Mouse (Mus musculus): ENCODE data around the gene Grb7. TPM values are rescaled to one million over a fixed set of nuclear protein-coding genes. Genes with fewer than 3 reads are reported as not detected.
A peak's percentile ranks its signal among the peaks of the same experiment; 100 is the strongest.

Grb7 gene
- polyA plus RNA-seq, 1 experiment from 2014 or later, result 2.9 TPM

DNA sequence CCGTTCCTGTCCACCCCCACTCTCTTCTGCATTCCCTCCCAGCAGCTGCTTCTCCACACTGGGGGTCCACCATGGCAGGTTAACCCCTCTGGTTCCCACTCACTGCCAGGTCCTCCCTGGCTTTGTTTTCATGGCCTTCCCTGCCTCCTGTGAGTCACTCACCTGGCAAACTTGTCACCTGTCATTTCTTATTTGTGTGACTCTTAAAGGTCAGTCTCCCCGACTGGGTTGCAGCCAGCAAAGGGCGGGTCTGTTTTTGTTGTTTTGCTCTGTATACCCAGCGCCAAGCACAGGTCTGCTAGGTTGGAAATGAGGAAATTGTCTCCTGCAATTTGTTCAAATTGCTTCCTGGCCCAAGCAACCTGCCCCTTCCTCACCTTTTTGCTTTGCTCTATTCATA lies 515 bp upstream of the Grb7 start:
- Histone ChIP-seq H3K4me1 (peaks cover 26% of the 10 kb centered on the region), H3K4me3 (no peak overlapping the region), H3K27ac (replicated peaks) (no peak overlapping the region), H3K36me3 (no peaks in the 10 kb centered on the region), H3K9me3 (0 out of 2 replicates have a peak, but pooled peaks cover 3% of the 10 kb centered on the region), H3K27me3 (replicated peaks) (peaks cover 41% of the 10 kb centered on the region), H3K9ac (no peak overlapping the region), H3K4me2 (no peak overlapping the region)
- no peak for ATAC-seq (ENCODE audit: extremely low read depth, insufficient number of reproducible peaks, low FRiP score, low TSS enrichment)
- 61% methylated on average over 4 of the region's 4 CpGs for WGBS

DNA sequence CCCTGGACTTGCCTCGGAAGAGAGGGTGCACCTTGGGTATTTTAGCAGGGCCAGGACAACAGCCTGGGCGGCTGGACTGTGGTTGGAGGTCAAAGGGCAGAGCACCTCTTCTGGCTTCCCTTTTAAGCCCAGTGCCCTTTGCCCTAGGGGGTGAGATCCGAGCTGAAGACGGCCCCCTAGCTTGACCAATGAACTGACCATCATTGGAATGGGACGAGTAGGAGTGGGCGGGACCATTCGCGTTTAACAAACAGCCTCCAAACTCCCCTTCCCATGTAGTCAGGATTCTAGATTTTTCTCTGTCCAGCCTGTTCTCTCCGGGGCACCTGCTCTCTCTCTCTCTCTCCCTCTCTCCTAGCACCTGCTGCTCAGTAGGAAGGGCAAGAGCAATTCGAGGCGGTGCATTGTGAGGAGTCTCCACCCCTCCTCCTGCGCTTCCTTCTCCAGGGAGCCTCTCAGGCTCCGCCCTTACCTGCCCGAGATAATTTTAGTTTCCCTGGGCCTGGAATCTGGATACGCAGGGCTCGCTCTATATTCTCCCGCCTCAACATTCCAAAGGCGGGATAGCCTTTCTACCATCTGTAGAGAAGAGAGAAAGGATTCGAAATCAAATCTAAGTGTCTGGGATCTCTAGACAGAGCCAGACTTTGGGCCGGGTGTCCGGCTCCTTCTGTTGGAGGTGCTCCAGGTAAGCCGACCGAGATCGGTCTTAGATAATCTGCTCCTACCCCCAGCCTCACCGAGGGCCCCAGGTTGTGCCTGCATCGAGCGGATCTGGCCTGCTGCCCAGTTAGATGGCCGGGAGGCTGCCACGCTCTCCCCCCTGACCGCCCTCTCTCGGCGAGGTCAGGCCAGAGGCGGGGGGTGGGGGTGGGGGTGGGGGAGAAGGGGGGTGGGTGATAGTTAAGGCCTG lies 624 bp downstream of the Grb7 start:
- Histone ChIP-seq H3K27me3 (replicated peaks) (peaks cover 41% of the 10 kb centered on the region), H3K27ac (replicated peaks) (0 out of 2 replicates have a peak overlapping the region, but pooled peaks have one; percentile 6), H3K4me3 (peak overlapping the region; percentile 38), H3K9ac (peak overlapping the region; percentile 54; the same call in 1 of the 2 replicates), H3K4me1 (peaks cover 26% of the 10 kb centered on the region), H3K9me3 (0 out of 2 replicates have a peak, but pooled peaks cover 3% of the 10 kb centered on the region), H3K4me2 (peak overlapping the region; percentile 65), H3K36me3 (no peaks in the 10 kb centered on the region)
- 4% methylated on average over 33 of the region's 33 CpGs for WGBS
- peak; percentile 28; the same call in 1 of the 2 replicates for ATAC-seq (ENCODE audit: extremely low read depth, insufficient number of reproducible peaks, low FRiP score, low TSS enrichment)

- no peak for ATAC-seq (ENCODE audit: extremely low read depth, insufficient number of reproducible peaks, low FRiP score, low TSS enrichment)
- peak overlapping the region; percentile 54; the same call in 1 of the 2 replicates for H3K9ac ChIP-seq
- 13% methylated on average over 7 of the region's 7 CpGs for WGBS
These were observed 1.3 kb downstream of the Grb7 start for GRCm38 (mm10) chr11:98447475-98447834.

GRCm38 (mm10) chr11:98448191-98448790 lies 2.1 kb downstream of the Grb7 start:
- Histone ChIP-seq H3K36me3 (no peaks in the 10 kb centered on the region), H3K27me3 (replicated peaks) (peaks cover 48% of the 10 kb centered on the region), H3K27ac (replicated peaks) (no peak overlapping the region), H3K9ac (no peak overlapping the region), H3K4me2 (peak overlapping the region; percentile 65; the same call in 1 of the 2 replicates), H3K9me3 (0 out of 2 replicates have a peak, but pooled peaks cover 3% of the 10 kb centered on the region), H3K4me3 (peak overlapping the region; percentile 38; the same call in 1 of the 2 replicates), H3K4me1 (peaks cover 26% of the 10 kb centered on the region)
- WGBS, result 44% methylated on average over 13 of the region's 13 CpGs
- ATAC-seq (ENCODE audit: extremely low read depth, insufficient number of reproducible peaks, low FRiP score, low TSS enrichment), result no peak

More at GRCm38 (mm10) chr11:98447475-98447834, 1.3 kb downstream of the Grb7 start:
- Histone ChIP-seq H3K4me2 (peak overlapping the region; percentile 65), H3K4me3 (peak overlapping the region; percentile 38), H3K27me3 (replicated peaks) (peaks cover 41% of the 10 kb centered on the region), H3K36me3 (no peaks in the 10 kb centered on the region), H3K27ac (replicated peaks) (no peak overlapping the region), H3K9me3 (0 out of 2 replicates have a peak, but pooled peaks cover 3% of the 10 kb centered on the region), H3K4me1 (peaks cover 26% of the 10 kb centered on the region)

GRCm38 (mm10) chr11:98449419-98449818 lies 3.2 kb downstream of the Grb7 start:
- H3K27me3 ChIP-seq (replicated peaks), result peaks cover 55% of the 10 kb centered on the region
- H3K27ac ChIP-seq (replicated peaks), result no peak overlapping the region
- no peaks in the 10 kb centered on the region for H3K36me3 ChIP-seq
- no peaks in the 10 kb centered on the region for H3K9me3 ChIP-seq
- WGBS, result 86% methylated on average over 3 of the region's 3 CpGs
- H3K4me1 ChIP-seq, result peaks cover 26% of the 10 kb centered on the region
- H3K4me3 ChIP-seq, result no peak overlapping the region
- ATAC-seq (ENCODE audit: extremely low read depth, insufficient number of reproducible peaks, low FRiP score, low TSS enrichment), result no peak
- no peak overlapping the region for H3K9ac ChIP-seq
- no peak overlapping the region for H3K4me2 ChIP-seq

DNA sequence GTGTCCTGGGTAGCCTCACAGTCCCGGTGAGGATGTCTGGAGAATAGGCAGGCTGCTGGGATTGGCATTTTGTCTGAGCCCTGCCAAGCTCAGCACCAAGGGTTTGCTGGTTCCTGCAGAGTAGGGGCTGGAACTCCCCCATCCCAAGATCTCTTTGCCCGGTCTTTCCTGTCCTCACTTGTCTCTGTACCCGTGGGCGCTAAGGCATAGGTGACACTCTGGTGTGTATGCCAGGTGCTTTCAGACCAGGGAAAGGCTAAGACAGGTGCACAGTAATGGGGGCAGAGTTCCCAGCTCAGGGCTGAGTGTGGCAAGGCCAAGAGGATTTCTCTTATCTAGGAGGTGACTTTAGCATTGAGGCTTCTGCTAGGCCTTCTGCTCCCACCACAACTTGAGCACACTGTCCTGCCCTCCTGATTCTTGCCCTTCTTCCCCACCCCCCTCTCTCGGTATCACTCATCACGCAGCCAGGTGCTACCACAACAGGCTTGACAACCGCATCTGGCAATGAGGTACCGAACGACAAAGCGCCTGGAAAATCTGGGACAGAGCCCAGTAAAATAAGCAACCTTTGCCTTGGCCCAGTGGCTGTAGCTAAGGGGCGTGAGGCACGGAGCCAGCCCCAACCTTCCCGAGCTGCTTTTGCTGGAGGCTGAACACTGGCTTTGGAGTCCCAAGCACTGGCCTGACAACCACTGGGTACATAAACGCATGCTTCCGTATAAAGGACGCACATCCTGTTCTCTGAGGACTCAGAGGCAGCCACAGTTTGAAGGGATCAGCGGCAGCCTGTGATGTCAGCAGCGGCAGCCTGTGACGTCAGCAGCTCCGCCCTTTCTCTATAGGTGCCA lies 4.0 kb downstream of the Grb7 start:
- Histone ChIP-seq H3K27ac (replicated peaks) (no peak overlapping the region), H3K4me3 (no peak overlapping the region), H3K36me3 (no peaks in the 10 kb centered on the region), H3K9me3 (no peaks in the 10 kb centered on the region), H3K27me3 (replicated peaks) (peaks cover 60% of the 10 kb centered on the region), H3K9ac (no peak overlapping the region), H3K4me2 (no peak overlapping the region), H3K4me1 (peaks cover 26% of the 10 kb centered on the region)
- WGBS, result 68% methylated on average over 20 of the region's 20 CpGs
- ATAC-seq (ENCODE audit: extremely low read depth, insufficient number of reproducible peaks, low FRiP score, low TSS enrichment), result no peak

- ATAC-seq (ENCODE audit: extremely low read depth, insufficient number of reproducible peaks, low FRiP score, low TSS enrichment), result no peak
- no peak overlapping the region for H3K27ac ChIP-seq (replicated peaks)
- H3K4me1 ChIP-seq, result peaks cover 12% of the 10 kb centered on the region
- no peak overlapping the region for H3K4me2 ChIP-seq
- no peak overlapping the region for H3K9ac ChIP-seq
- no peaks in the 10 kb centered on the region for H3K9me3 ChIP-seq
- no peaks in the 10 kb centered on the region for H3K36me3 ChIP-seq
- H3K4me3 ChIP-seq, result no peak overlapping the region
- WGBS, result 77% methylated on average over 4 of the region's 4 CpGs
- H3K27me3 ChIP-seq (replicated peaks), result peaks cover 52% of the 10 kb centered on the region
These were observed 9.3 kb downstream of the Grb7 start for GRCm38 (mm10) chr11:98455484-98455883.

- 72% methylated on average over 5 of the region's 5 CpGs for WGBS
These were observed 10.4 kb downstream of the Grb7 start for GRCm38 (mm10) chr11:98456545-98456944.

GRCm38 (mm10) chr11:98456945-98457344 lies 10.8 kb downstream of the Grb7 start:
- H3K4me1 ChIP-seq, result peaks cover 12% of the 10 kb centered on the region
- H3K27me3 ChIP-seq (replicated peaks), result peaks cover 63% of the 10 kb centered on the region
- peak overlapping the region; percentile 70 for H3K4me3 ChIP-seq
- 15% methylated on average over 9 of the region's 9 CpGs for WGBS
- no peak for ATAC-seq (ENCODE audit: extremely low read depth, insufficient number of reproducible peaks, low FRiP score, low TSS enrichment)
- peak overlapping the region; percentile 93 for H3K4me2 ChIP-seq
- no peaks in the 10 kb centered on the region for H3K9me3 ChIP-seq
- no peak overlapping the region; the same call in 1 of the 2 replicates for H3K27ac ChIP-seq (replicated peaks)
- no peaks in the 10 kb centered on the region for H3K36me3 ChIP-seq
- H3K9ac ChIP-seq, result peak overlapping the region; percentile 81

More at GRCm38 (mm10) chr11:98456545-98456944, 10.4 kb downstream of the Grb7 start:
- 0 out of 2 replicates have a peak overlapping the region, but pooled peaks have one; percentile 70 for H3K4me3 ChIP-seq
- peaks cover 12% of the 10 kb centered on the region for H3K4me1 ChIP-seq
- ATAC-seq (ENCODE audit: extremely low read depth, insufficient number of reproducible peaks, low FRiP score, low TSS enrichment), result no peak
- no peak overlapping the region for H3K4me2 ChIP-seq
- no peak overlapping the region for H3K27ac ChIP-seq (replicated peaks)
- no peaks in the 10 kb centered on the region for H3K36me3 ChIP-seq
- H3K9me3 ChIP-seq, result no peaks in the 10 kb centered on the region
- no peak overlapping the region for H3K9ac ChIP-seq
- peaks cover 60% of the 10 kb centered on the region for H3K27me3 ChIP-seq (replicated peaks)

DNA sequence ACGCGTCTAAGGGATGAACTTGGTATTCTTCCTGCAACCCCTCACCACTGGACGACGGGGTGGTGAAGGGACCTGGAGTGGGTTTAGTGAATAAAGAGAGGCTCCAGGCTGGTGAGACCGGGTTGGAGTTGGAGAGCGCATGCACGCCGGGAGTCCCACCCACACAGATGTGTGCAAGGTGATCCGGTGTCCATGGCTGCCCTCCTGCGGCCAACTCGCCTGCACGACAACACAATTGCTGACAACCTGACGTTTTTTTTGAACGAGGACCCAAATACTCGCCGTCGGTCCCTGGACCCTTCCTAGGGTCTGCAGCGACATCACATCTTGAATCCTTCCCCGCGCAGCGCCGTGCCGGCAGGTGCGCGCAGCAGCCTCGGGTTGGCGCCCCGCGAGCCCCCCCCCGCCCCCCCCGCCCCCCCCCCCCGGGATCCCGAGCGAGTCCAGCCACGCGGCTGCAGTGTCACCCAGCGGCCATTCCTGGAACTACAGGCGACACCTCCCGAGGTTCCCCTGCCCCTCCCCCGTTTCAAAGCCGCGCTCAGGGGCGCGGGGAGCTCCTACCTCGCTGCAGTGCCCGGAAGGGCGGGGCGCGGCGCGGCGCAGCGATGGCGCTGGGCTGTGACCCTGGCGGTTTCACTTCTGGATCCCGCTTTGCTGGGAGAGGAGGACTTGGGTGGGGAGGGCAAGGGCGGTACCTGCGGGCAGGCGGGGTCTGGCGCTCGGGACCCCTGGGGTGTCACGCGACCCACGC lies 11.3 kb downstream of the Grb7 start:
- no peak overlapping the region; the same call in 1 of the 2 replicates for H3K27ac ChIP-seq (replicated peaks)
- H3K9ac ChIP-seq, result peak overlapping the region; percentile 81
- H3K4me2 ChIP-seq, result peak overlapping the region; percentile 93
- peak; percentile 77 for ATAC-seq (ENCODE audit: extremely low read depth, insufficient number of reproducible peaks, low FRiP score, low TSS enrichment)
- peak overlapping the region; percentile 70 for H3K4me3 ChIP-seq
- H3K4me1 ChIP-seq, result peaks cover 12% of the 10 kb centered on the region
- H3K36me3 ChIP-seq, result no peaks in the 10 kb centered on the region
- WGBS, result 1% methylated on average over 53 of the region's 64 CpGs
- no peaks in the 10 kb centered on the region for H3K9me3 ChIP-seq
- peaks cover 69% of the 10 kb centered on the region for H3K27me3 ChIP-seq (replicated peaks)
